Mouse (Mus musculus): Measurements from ENCODE around the gene Anapc1. TPM values are rescaled to one million over a fixed set of nuclear protein-coding genes. Genes with fewer than 3 reads are reported as not detected.

Anapc1 gene
- total and polyA plus RNA-seq, 3 experiments, result 94.8 to 196 (median 123) TPM

DNA sequence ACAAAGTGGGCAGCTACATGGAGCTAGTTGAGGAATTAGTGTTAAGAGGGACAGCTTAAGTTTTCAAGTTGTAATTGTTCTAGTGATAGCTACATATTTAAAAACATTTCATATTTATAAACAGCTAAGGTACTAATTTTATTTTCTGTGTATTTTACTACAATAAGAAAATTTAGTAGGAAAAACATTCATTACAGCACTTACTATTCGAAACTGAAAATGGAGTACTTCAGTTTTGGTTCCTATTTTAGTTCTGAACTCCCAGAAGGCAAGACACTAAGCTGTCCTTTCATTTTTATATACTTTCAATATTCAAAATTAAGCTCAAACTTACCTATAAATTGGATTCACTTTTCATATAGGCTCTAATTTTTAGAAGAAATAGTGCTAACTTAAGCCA is 66.6 kb downstream of the Anapc1 start:
- H3K9me3 ChIP-seq (replicated peaks; ENCODE audit: insufficient read depth, low read length), result no peaks in the 10 kb centered on the region
- H3K27me3 ChIP-seq (ENCODE audit: control insufficient read depth in 1 of 2, insufficient read depth in 2 of 2, low read length in 2 of 2), result no peaks in the 10 kb centered on the region
- H3K36me3 ChIP-seq (ENCODE audit: control insufficient read depth in 1 of 2, insufficient read depth in 2 of 2, low read length in 2 of 2), result peaks cover 9 to 35% of the 10 kb centered on the region in 2 experiments
- H3K79me2 ChIP-seq (ENCODE audit: control insufficient read depth, insufficient read depth, low read length, poor library complexity), result no peaks in the 10 kb centered on the region
- no peak for DNase-seq (ENCODE audit: low read depth, low spot score)
- H3K4me1 ChIP-seq (ENCODE audit: control insufficient read depth in 1 of 2, insufficient read depth in 2 of 2, low read length in 2 of 2), result peaks cover 0 to 5% of the 10 kb centered on the region in 2 experiments; a peak in 2 of 4 replicates
- H3K27ac ChIP-seq (ENCODE audit: control insufficient read depth, low read depth, low read length), result peak overlapping the region; percentile 47
- H3K4me3 ChIP-seq (ENCODE audit: control insufficient read depth in 1 of 2, insufficient read depth in 1 of 2, low read depth in 2 of 2, low read length in 2 of 2), result no peak overlapping the region
- no peak overlapping the region for H3K9ac ChIP-seq (ENCODE audit: control insufficient read depth, low read depth, low read length, poor library complexity, severe bottlenecking)
- TF ChIP-seq CHD2 (IDR thresholded peaks at IDR 0.05; ENCODE audit: low read length), result no peak
- TF ChIP-seq MAX (IDR thresholded peaks at IDR 0.05; ENCODE audit: low read length), result no peak
- TF ChIP-seq CTCF (IDR thresholded peaks at IDR 0.05 in 2 of 3, conservative IDR thresholded peaks at IDR 0.05 in 1 of 3; ENCODE audit: control insufficient read depth in 1 of 3, insufficient read depth in 1 of 3, low read depth in 2 of 3, low read length in 3 of 3, poor library complexity in 1 of 3, severe bottlenecking in 1 of 3), result no peak
- no peak for TF ChIP-seq NRF1 (IDR thresholded peaks at IDR 0.05; ENCODE audit: insufficient read depth, low read depth, low read length, poor library complexity, severe bottlenecking)
- no peak for TF ChIP-seq JUND (IDR thresholded peaks at IDR 0.05; ENCODE audit: low read depth, low read length)
- TF ChIP-seq GABPA (IDR thresholded peaks at IDR 0.05; ENCODE audit: low read depth, low read length), result no peak
- TF ChIP-seq POLR2AphosphoS2 (IDR thresholded peaks at IDR 0.05; ENCODE audit: low read length), result no peak
- no peak for TF ChIP-seq TAL1 (IDR thresholded peaks at IDR 0.05; ENCODE audit: low read length)
- TF ChIP-seq USF1 (IDR thresholded peaks at IDR 0.05; ENCODE audit: low read depth, low read length), result no peak
- TF ChIP-seq ZNF384 (IDR thresholded peaks at IDR 0.05; ENCODE audit: low read depth, low read length), result no peak
- TF ChIP-seq ZKSCAN1 (IDR thresholded peaks at IDR 0.05; ENCODE audit: low read depth, low read length), result no peak
- TF ChIP-seq UBTF (IDR thresholded peaks at IDR 0.05; ENCODE audit: borderline replicate concordance, insufficient read depth, low read depth, low read length), result no peak
- TF ChIP-seq E2F4 (IDR thresholded peaks at IDR 0.05; ENCODE audit: borderline replicate concordance, low read depth, low read length), result no peak
- no peak for TF ChIP-seq ZC3H11A (IDR thresholded peaks at IDR 0.05; ENCODE audit: low read depth, low read length)
- no peak for TF ChIP-seq GATA1 (IDR thresholded peaks at IDR 0.05; ENCODE audit: low read depth, low read length)
- TF ChIP-seq POLR2AphosphoS5 (IDR thresholded peaks at IDR 0.05; ENCODE audit: borderline replicate concordance, low read depth, low read length), result no peak
- TF ChIP-seq ZMIZ1 (IDR thresholded peaks at IDR 0.05; ENCODE audit: low read depth, low read length), result no peak
- TF ChIP-seq POLR2A (IDR thresholded peaks at IDR 0.05; ENCODE audit: control insufficient read depth in 1 of 2, insufficient read depth in 1 of 2, low read depth in 1 of 2, low read length in 2 of 2, poor library complexity in 1 of 2), result no peak
- TF ChIP-seq MXI1 (IDR thresholded peaks at IDR 0.05; ENCODE audit: low read depth, low read length), result no peak

DNA sequence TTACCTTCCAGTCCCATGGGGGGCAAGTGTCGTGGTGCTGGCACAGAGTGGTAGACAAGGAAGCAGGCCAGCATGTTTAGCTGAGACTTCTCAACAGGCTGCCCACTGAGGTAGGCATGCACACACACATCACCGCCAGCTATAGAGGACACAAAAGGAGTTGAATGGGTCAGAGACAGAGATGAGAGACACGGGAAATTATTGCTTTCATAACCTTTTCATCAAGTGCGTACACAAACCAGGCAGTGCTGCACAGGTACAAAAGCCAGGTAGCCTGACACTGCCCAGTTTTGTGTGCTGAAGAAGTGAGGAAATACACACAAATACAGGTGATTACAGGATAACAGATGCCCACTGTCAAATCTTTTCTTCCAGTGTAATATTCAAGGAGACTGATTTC is 71.8 kb downstream of the Anapc1 start:
- peaks cover 9 to 42% of the 10 kb centered on the region in 2 experiments for H3K36me3 ChIP-seq (ENCODE audit: control insufficient read depth in 1 of 2, insufficient read depth in 2 of 2, low read length in 2 of 2)
- H3K79me2 ChIP-seq (ENCODE audit: control insufficient read depth, insufficient read depth, low read length, poor library complexity), result no peaks in the 10 kb centered on the region
- peaks cover 0 to 5% of the 10 kb centered on the region in 2 experiments; a peak in 2 of 4 replicates for H3K4me1 ChIP-seq (ENCODE audit: control insufficient read depth in 1 of 2, insufficient read depth in 2 of 2, low read length in 2 of 2)
- H3K9ac ChIP-seq (ENCODE audit: control insufficient read depth, low read depth, low read length, poor library complexity, severe bottlenecking), result no peak overlapping the region
- no peak overlapping the region for H3K4me3 ChIP-seq (ENCODE audit: control insufficient read depth in 1 of 2, insufficient read depth in 1 of 2, low read depth in 2 of 2, low read length in 2 of 2)
- no peak for DNase-seq (ENCODE audit: low read depth, low spot score)
- no peak overlapping the region for H3K27ac ChIP-seq (ENCODE audit: control insufficient read depth, low read depth, low read length)
- no peaks in the 10 kb centered on the region for H3K27me3 ChIP-seq (ENCODE audit: control insufficient read depth in 1 of 2, insufficient read depth in 2 of 2, low read length in 2 of 2)
- TF ChIP-seq NRF1 (IDR thresholded peaks at IDR 0.05; ENCODE audit: insufficient read depth, low read depth, low read length, poor library complexity, severe bottlenecking) (no peak), ZC3H11A (IDR thresholded peaks at IDR 0.05; ENCODE audit: low read depth, low read length) (no peak), UBTF (IDR thresholded peaks at IDR 0.05; ENCODE audit: borderline replicate concordance, insufficient read depth, low read depth, low read length) (no peak), MYB (IDR thresholded peaks at IDR 0.05; ENCODE audit: low read depth, low read length) (no peak), NELFE (IDR thresholded peaks at IDR 0.05; ENCODE audit: low read depth, low read length) (no peak), GATA1 (IDR thresholded peaks at IDR 0.05; ENCODE audit: low read depth, low read length) (no peak), CHD1 (IDR thresholded peaks at IDR 0.05; ENCODE audit: low read depth, low read length) (no peak), ELF1 (IDR thresholded peaks at IDR 0.05; ENCODE audit: low read depth, low read length) (no peak), USF2 (IDR thresholded peaks at IDR 0.05; ENCODE audit: borderline replicate concordance in 1 of 2, insufficient read depth in 1 of 2, low read depth in 1 of 2, low read length in 2 of 2) (no peak), SIN3A (IDR thresholded peaks at IDR 0.05; ENCODE audit: low read length) (no peak), E2F4 (IDR thresholded peaks at IDR 0.05; ENCODE audit: borderline replicate concordance, low read depth, low read length) (no peak), HCFC1 (IDR thresholded peaks at IDR 0.05; ENCODE audit: low read depth, low read length) (no peak), EP300 (IDR thresholded peaks at IDR 0.05; ENCODE audit: low read depth in 1 of 2, low read length in 2 of 2) (no peak), BHLHE40 (IDR thresholded peaks at IDR 0.05; ENCODE audit: borderline replicate concordance, low read depth, low read length) (no peak), POLR2AphosphoS5 (IDR thresholded peaks at IDR 0.05; ENCODE audit: borderline replicate concordance, low read depth, low read length) (no peak), GABPA (IDR thresholded peaks at IDR 0.05; ENCODE audit: low read depth, low read length) (no peak), CHD2 (IDR thresholded peaks at IDR 0.05; ENCODE audit: low read length) (no peak), MYC (IDR thresholded peaks at IDR 0.05; ENCODE audit: low read depth, low read length) (no peak), ZMIZ1 (IDR thresholded peaks at IDR 0.05; ENCODE audit: low read depth, low read length) (no peak)
- H3K9me3 ChIP-seq (replicated peaks; ENCODE audit: insufficient read depth, low read length), result no peaks in the 10 kb centered on the region

All from MEL (cell line).